Mouse (Mus musculus) urinary bladder, postnatal 36 days (tissue): Measurements from ENCODE around the gene 1500009C09Rik.

Source experiments
- DNase-seq, 2 experiments: peaks; one replicate each; pipeline ENCODE4 v3.0.0; 2022; ENCODE audit warnings: low spot score in 2 of 2, mixed read lengths in 1 of 2

1500009C09Rik gene

GRCm38 (mm10) chr15:82247131-82247776 lies 4.9 kb upstream of the 1500009C09Rik start:
- peak in 1 of 2 experiments; percentile 38 for DNase-seq

GRCm38 (mm10) chr15:82251579-82251978 lies 618 bp upstream of the 1500009C09Rik start:
- DNase-seq = no peak

GRCm38 (mm10) chr15:82255248-82255647 lies 3.1 kb downstream of the 1500009C09Rik start:
- no peak for DNase-seq

GRCm38 (mm10) chr15:82255944-82256383 lies 3.8 kb downstream of the 1500009C09Rik start:
- no peak for DNase-seq

GRCm38 (mm10) chr15:82259510-82259909 lies 7.3 kb downstream of the 1500009C09Rik start:
- peak in 1 of 2 experiments; percentile 43 for DNase-seq

GRCm38 (mm10) chr15:82266356-82266755 lies 14.2 kb downstream of the 1500009C09Rik start:
- DNase-seq = peak; percentile 44 to 55

- no peak for DNase-seq
Observed at GRCm38 (mm10) chr15:82268185-82268584, 16.0 kb downstream of the 1500009C09Rik start.

GRCm38 (mm10) chr15:82268783-82269182 lies 16.6 kb downstream of the 1500009C09Rik start:
- DNase-seq = no peak

GRCm38 (mm10) chr15:82271201-82271600 lies 19.0 kb downstream of the 1500009C09Rik start:
- peak; percentile 31 to 40 for DNase-seq

GRCm38 (mm10) chr15:82272295-82272694 lies 20.1 kb downstream of the 1500009C09Rik start:
- no peak for DNase-seq

- no peak for DNase-seq
Observed at GRCm38 (mm10) chr15:82274593-82274926, 22.4 kb downstream of the 1500009C09Rik start, which contains the start of gene Sept3. TSS of gene Sept3 (plus strand) at chr15:82274893.

- DNase-seq = no peak
Observed at GRCm38 (mm10) chr15:82274927-82275901, 23.0 kb downstream of the 1500009C09Rik start.

- DNase-seq = no peak
Observed at GRCm38 (mm10) chr15:82277591-82277990, 25.4 kb downstream of the 1500009C09Rik start.

- no peak for DNase-seq
Observed at GRCm38 (mm10) chr15:82280638-82281037, 28.4 kb downstream of the 1500009C09Rik start.

GRCm38 (mm10) chr15:82286157-82286556 lies 34.0 kb downstream of the 1500009C09Rik start:
- DNase-seq = no peak

GRCm38 (mm10) chr15:82290252-82290651 lies 38.1 kb downstream of the 1500009C09Rik start:
- DNase-seq = no peak

GRCm38 (mm10) chr15:82292851-82293250 lies 40.7 kb downstream of the 1500009C09Rik start:
- no peak for DNase-seq

GRCm38 (mm10) chr15:82293271-82293711 lies 41.1 kb downstream of the 1500009C09Rik start:
- DNase-seq = no peak

- no peak for DNase-seq
Observed at GRCm38 (mm10) chr15:82294059-82294458, 41.9 kb downstream of the 1500009C09Rik start.

- no peak for DNase-seq
Observed at GRCm38 (mm10) chr15:82298764-82299561, 46.8 kb downstream of the 1500009C09Rik start, which contains the start of gene Wbp2nl. TSS of gene Wbp2nl (plus strand) at chr15:82298954.

- DNase-seq = no peak
Observed at GRCm38 (mm10) chr15:82307107-82307506, 54.9 kb downstream of the 1500009C09Rik start.

- no peak for DNase-seq
Observed at GRCm38 (mm10) chr15:82308416-82308815, 56.2 kb downstream of the 1500009C09Rik start.
